Mouse (Mus musculus) hindbrain, embryonic 11.5 days (tissue): ENCODE results near the gene Top3a. TPM values are rescaled to one million over a fixed set of nuclear protein-coding genes. Genes with fewer than 3 reads are reported as not detected.

Experiments
- ATAC-seq: fragments of 200-750 bp; cut with Nextera tagmentation; 2 replicates; pipeline ENCODE4 v1.8.0; 2017; ENCODE audit warnings: mild to moderate bottlenecking, moderate TSS enrichment, moderate library complexity; ENCODE audit not compliant: low FRiP score
- DNase-seq: peaks from one replicate; pipeline ENCODE4 v3.0.0-alpha.2; 2015; ENCODE audit warnings: low spot score
- H3K27ac ChIP-seq: fragments of 300-500 bp; sonication (generic); 2 replicates; pipeline ENCODE4 v1.5.1; 2014; ENCODE audit warnings: mild to moderate bottlenecking, low read depth, low read length
- H3K27me3 ChIP-seq: fragments of 300-500 bp; sonication (generic); 2 replicates; pipeline ENCODE4 v1.6.1; 2014; ENCODE audit warnings: mild to moderate bottlenecking, low read length, moderate library complexity, mixed read lengths; ENCODE audit not compliant: control insufficient read depth, insufficient read depth
- H3K36me3 ChIP-seq: fragments of 300-500 bp; sonication (generic); 2 replicates; pipeline ENCODE4 v1.6.1; 2014; ENCODE audit warnings: mild to moderate bottlenecking, low read length, moderate library complexity, mixed read lengths; ENCODE audit not compliant: control insufficient read depth, insufficient read depth
- H3K4me1 ChIP-seq: fragments of 300-500 bp; sonication (generic); replicated peaks from 2 replicates; pipeline ENCODE4 v1.6.1; 2014; ENCODE audit warnings: low read length, mixed read lengths; ENCODE audit not compliant: control insufficient read depth, insufficient read depth
- H3K4me2 ChIP-seq: fragments of 300-500 bp; sonication (generic); replicated peaks from 2 replicates; pipeline ENCODE4 v1.6.1; 2014; ENCODE audit warnings: mild to moderate bottlenecking, low read depth, low read length
- H3K4me3 ChIP-seq: fragments of 300-500 bp; sonication (generic); 2 replicates; pipeline ENCODE4 v1.5.1; 2014; ENCODE audit warnings: low read depth, low read length
- H3K9ac ChIP-seq: fragments of 300-500 bp; sonication (generic); 2 replicates; pipeline ENCODE4 v1.6.1; 2014; ENCODE audit warnings: low read depth, low read length
- H3K9me3 ChIP-seq: fragments of 300-500 bp; sonication (generic); 2 replicates; pipeline ENCODE4 v1.6.1; 2016; ENCODE audit warnings: low read length; ENCODE audit not compliant: control insufficient read depth
- WGBS: fragments of 180-500 bp; shearing (Covaris S2); extraction: QIAGEN DNeasy Blood & Tissue Kit; methylation state at CpG from one replicate; pipeline ENCODE4 v1.1.7; 2014; 5-methylcytosine and 5-hydroxymethylcytosine counted together
- polyA plus RNA-seq: library from polyadenylated mRNA; unstranded; fragments of >200 nt; fragmentation: Nextera tagmentation; extraction: Ambion mirVana; gene quantifications from 2 replicates; pipeline ENCODE4 v1.2.1, GENCODE M21; 2014

The Top3a gene
- polyA plus RNA-seq, 1 experiment from 2014 or later = 13.1 TPM

DNA sequence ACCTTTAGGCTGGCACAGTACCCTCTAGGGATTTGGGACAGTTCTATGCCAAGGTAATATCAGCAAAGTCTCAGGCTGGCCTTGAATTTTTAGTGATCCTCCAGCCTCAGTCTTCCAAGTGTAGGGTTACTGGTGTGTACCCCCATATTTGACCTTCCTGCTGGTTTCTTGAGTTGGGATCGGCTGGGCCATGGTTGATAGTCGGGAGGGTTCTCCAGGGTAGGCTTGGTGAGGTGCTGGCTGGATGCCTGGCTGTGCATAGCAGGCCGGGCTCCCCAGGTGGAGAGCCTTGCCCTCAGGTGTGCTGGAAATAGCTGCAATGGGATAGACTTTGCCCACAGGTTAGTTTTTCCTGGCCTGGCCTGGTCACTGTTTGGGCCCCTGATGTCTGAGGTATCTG, 71.9 kb downstream of the Top3a start:
- Histone ChIP-seq H3K4me3 (no peak overlapping the region), H3K4me2 (no peak overlapping the region), H3K9me3 (no peaks in the 10 kb centered on the region), H3K27me3 (no peaks in the 10 kb centered on the region), H3K9ac (no peak overlapping the region), H3K4me1 (peaks cover 10% of the 10 kb centered on the region), H3K27ac (no peak overlapping the region), H3K36me3 (peaks cover 27% of the 10 kb centered on the region)
- WGBS = 98% methylated on average over 3 of the region's 3 CpGs
- ATAC-seq (no peak), DNase-seq (no peak)

DNA sequence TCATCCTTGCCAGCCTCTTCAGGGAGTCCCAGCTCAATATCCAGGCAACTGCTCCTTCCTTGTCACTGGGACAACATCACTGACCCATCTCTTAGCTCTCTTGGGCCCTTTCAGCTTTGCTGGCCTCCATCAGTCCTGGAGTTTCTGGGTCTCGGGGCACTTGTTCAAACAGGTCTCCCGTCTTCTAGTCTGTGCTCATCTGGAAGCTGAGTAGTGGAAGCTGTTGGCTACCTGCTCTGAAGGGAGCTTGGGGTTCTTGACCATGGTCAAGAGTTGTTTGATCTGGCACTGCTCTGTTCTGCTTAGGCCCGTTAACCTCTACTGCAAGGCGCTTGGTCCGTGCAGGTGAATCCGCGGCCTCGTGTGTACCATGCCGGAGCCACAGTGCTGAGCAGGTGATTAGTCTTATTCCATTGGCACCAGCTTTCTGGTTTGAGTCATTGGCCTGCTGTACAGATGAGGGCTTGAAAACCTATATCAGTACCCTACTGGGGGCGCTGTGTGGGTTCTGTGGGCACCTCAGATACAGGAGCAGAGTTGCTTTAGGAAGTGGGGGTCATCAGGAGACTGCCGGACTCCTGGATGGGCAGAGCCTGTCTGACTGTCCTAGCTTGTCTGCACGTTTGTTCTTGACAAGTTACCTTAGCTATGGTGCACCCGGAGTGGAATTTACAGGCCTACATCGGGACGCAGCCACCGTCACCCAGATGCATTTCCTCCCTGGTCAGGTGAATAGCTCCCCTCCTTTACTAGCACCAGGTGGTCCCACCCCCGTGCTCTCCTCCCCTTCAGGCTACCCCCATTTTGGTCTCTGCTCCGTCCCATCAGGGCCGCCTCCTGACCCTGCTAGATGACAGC, 72.9 kb downstream of the Top3a start:
- H3K9me3 ChIP-seq = no peaks in the 10 kb centered on the region
- no peak overlapping the region for H3K9ac ChIP-seq
- ATAC-seq = no peak
- H3K27me3 ChIP-seq = no peaks in the 10 kb centered on the region
- no peak overlapping the region for H3K4me2 ChIP-seq
- no peak for DNase-seq
- no peak overlapping the region for H3K4me3 ChIP-seq
- peaks cover 10% of the 10 kb centered on the region for H3K4me1 ChIP-seq
- peaks cover 24% of the 10 kb centered on the region for H3K36me3 ChIP-seq
- WGBS = 96% methylated on average over 19 of the region's 19 CpGs
- H3K27ac ChIP-seq = no peak overlapping the region

DNA sequence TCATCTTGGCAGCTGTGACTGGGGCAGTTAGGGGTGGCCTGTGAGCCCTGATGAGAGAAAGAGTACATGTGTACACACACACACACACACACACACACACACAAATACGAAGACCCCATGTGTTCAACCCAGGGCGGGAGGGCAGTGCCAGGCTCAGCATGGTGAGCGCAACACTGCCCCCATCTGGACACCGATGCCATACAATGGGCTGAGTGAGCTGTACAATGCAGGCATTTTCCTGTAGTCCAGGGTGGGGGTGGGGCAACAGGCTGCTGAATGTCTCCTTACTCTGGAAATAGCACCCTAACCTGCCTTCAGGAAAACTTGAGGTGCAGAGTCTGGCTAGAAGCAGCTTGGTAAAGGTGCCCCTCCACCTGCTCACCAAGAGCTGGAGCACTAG, 74.0 kb downstream of the Top3a start:
- no peak overlapping the region for H3K4me3 ChIP-seq
- no peak for ATAC-seq
- no peak overlapping the region for H3K9ac ChIP-seq

GRCm38 (mm10) chr11:60701611-60702010, 75.6 kb downstream of the Top3a start:
- ATAC-seq (no peak), DNase-seq (no peak)
- H3K9me3 ChIP-seq = no peaks in the 10 kb centered on the region
- 74% methylated on average over 4 of the region's 4 CpGs for WGBS
- H3K4me2 ChIP-seq = peak overlapping the region; percentile 18; the same call in 1 of the 2 replicates
- no peak overlapping the region for H3K9ac ChIP-seq
- no peak overlapping the region for H3K27ac ChIP-seq
- 0 out of 2 replicates have a peak overlapping the region, but pooled peaks have one; percentile 2 for H3K4me3 ChIP-seq
- H3K27me3 ChIP-seq = no peaks in the 10 kb centered on the region
- peaks cover 8% of the 10 kb centered on the region; the same call in 1 of the 2 replicates for H3K36me3 ChIP-seq
- H3K4me1 ChIP-seq = peaks cover 10% of the 10 kb centered on the region

More for the DNA sequence above, 74.0 kb downstream of the Top3a start:
- H3K4me1 ChIP-seq = peaks cover 10% of the 10 kb centered on the region
- H3K4me2 ChIP-seq = no peak overlapping the region; the same call in 1 of the 2 replicates
- WGBS = 40% methylated on average over 4 of the region's 4 CpGs
- H3K27ac ChIP-seq = no peak overlapping the region
- DNase-seq = peak; percentile 86
- no peaks in the 10 kb centered on the region for H3K9me3 ChIP-seq
- no peaks in the 10 kb centered on the region for H3K27me3 ChIP-seq
- H3K36me3 ChIP-seq = peaks cover 15% of the 10 kb centered on the region; the same call in 1 of the 2 replicates

DNA sequence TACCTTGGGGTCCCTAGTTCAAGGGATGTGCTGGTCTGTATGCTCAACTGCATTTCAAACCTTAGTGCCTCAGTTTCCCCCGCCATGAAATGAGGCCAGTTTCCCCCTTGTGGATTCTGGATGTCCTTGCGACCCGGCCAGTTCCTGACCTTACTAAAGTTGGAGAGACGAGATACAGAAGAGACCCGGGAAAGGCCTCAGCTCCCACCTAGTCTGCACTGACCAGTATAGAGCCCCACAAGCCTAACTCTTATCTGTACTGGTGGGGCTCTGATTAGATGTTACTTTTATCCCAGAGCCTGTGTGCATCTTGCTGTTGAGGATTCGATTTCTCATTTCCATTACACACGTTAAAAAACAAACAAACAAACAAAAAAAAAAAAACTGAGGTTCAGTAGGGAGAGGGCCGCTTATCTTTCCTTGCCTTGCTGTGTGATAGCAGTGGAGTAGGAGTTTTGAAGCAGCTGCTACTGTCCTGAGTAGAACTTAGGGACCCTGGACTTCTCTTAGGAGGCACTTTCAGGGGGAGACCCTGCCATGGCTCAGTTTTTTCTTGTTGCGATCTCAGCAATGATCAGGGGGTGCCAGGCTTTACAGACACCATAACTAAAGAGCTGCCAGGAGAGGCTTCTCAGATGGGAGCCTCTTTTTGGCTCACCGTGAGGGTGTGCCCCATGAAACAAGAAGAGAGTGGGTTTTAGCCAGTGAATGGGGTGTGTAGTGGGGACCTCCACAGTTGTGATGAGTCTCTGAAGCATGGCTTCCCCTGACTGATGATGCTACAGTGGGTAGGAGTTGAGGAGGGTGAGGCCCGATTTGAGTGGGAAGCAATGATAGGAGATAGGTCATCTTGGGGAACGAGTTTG, 76.6 kb downstream of the Top3a start:
- WGBS = 25% methylated on average over 12 of the region's 12 CpGs
- H3K36me3 ChIP-seq = 0 out of 2 replicates have a peak, but pooled peaks cover 2% of the 10 kb centered on the region
- DNase-seq (peak; percentile 25), ATAC-seq (no peak)
- H3K4me1 ChIP-seq = peaks cover 10% of the 10 kb centered on the region
- H3K4me2 ChIP-seq = peak overlapping the region; percentile 82
- peak overlapping the region; percentile 91; the same call in 1 of the 2 replicates for H3K27ac ChIP-seq
- no peaks in the 10 kb centered on the region for H3K27me3 ChIP-seq
- no peaks in the 10 kb centered on the region for H3K9me3 ChIP-seq
- H3K9ac ChIP-seq = peak overlapping the region; percentile 96
- peak overlapping the region; percentile 89 for H3K4me3 ChIP-seq

- DNase-seq = peak; percentile 96
- H3K9me3 ChIP-seq = no peaks in the 10 kb centered on the region
- peaks cover 10% of the 10 kb centered on the region for H3K4me1 ChIP-seq
- H3K27me3 ChIP-seq = no peaks in the 10 kb centered on the region
- peak within 1 kb of the TSS; percentile 91 for H3K27ac ChIP-seq
- H3K9ac ChIP-seq = peak within 1 kb of the TSS; percentile 96
- H3K36me3 ChIP-seq = no peaks in the 10 kb centered on the region
- peak within 1 kb of the TSS; percentile 82 for H3K4me2 ChIP-seq
- peak; percentile 82 for ATAC-seq
- WGBS = under 1% methylated on average over 54 of the region's 73 CpGs
- H3K4me3 ChIP-seq = peak within 1 kb of the TSS; percentile 89
These were observed 77.6 kb downstream of the Top3a start, which contains the start of gene Llgl1 for GRCm38 (mm10) chr11:60699524-60700075. TSS of gene Llgl1 (plus strand) at chr11:60699723.

- Histone ChIP-seq H3K4me2 (peak overlapping the region; percentile 82), H3K9me3 (no peaks in the 10 kb centered on the region), H3K4me3 (peak overlapping the region; percentile 89), H3K27me3 (no peaks in the 10 kb centered on the region), H3K9ac (peak overlapping the region; percentile 96), H3K27ac (peak overlapping the region; percentile 91), H3K36me3 (no peaks in the 10 kb centered on the region), H3K4me1 (peaks cover 10% of the 10 kb centered on the region)
- ATAC-seq (peak; percentile 62), DNase-seq (peak; percentile 86)
- WGBS = 1% methylated on average over 22 of the region's 22 CpGs
These were observed 78.2 kb downstream of the Top3a start for GRCm38 (mm10) chr11:60698806-60699523.

DNA sequence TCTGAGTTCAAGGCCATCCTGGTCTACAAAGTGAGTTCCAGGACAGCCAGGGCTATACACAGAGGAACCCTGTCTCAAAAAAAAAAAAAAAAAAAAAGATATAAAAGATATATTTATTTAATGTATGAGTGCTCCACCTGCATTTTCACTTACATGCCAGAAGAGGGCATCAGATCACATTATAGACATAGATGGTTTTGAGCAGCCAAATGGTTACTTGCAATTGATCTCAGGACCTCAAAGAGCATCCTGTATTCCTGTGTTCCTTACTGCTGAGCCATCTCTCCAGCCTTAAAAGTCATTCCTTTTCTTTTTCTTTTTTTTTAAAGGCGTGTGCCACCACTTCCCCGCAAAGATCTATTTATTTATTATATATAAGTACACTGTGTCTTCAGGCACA, 79.6 kb downstream of the Top3a start:
- no peak overlapping the region for H3K4me2 ChIP-seq
- H3K36me3 ChIP-seq = no peaks in the 10 kb centered on the region
- no peak overlapping the region for H3K9ac ChIP-seq
- ATAC-seq (no peak), DNase-seq (peak; percentile 43)
- H3K4me3 ChIP-seq = no peak overlapping the region
- no peak overlapping the region for H3K27ac ChIP-seq
- WGBS = 62% methylated on average over 2 of the region's 2 CpGs
- H3K4me1 ChIP-seq = peaks cover 10% of the 10 kb centered on the region
- H3K27me3 ChIP-seq = no peaks in the 10 kb centered on the region
- H3K9me3 ChIP-seq = no peaks in the 10 kb centered on the region
